In genomic region chr5:72269652-72270051, GRCm38 (mm10) we compare ENCODE assay signal across 9 mouse cellular contexts.
DNase-seq lines count a peak whose midpoint lies in the region; TF ChIP-seq lines count a peak whose summit lies in the region.
"Had no signal": no experiment of that assay in that cellular context is flagged by ENCODE, and none has a peak within 500 bp of the region (broad histone marks: within the 10 kb centered on the region; RNA-seq: fewer than 3 reads in every experiment).

No protein-coding gene starts in this region.

- H3K27ac ChIP-seq in cerebellum, adult 2 months (ENCODE audit: insufficient read depth, low read length), result no peak overlapping the region
- no peak overlapping the region for H3K27ac ChIP-seq in ES-E14 (ENCODE audit: insufficient read depth, low read depth, low read length, poor library complexity, severe bottlenecking)
- no peak overlapping the region for H3K27ac ChIP-seq in olfactory bulb, adult 2 months (ENCODE audit: insufficient read depth, low read depth, low read length)
- H3K27ac ChIP-seq: limb, embryonic 15.5 days had no signal

- peaks cover 4% of the 10 kb centered on the region for H3K36me3 ChIP-seq in ES-E14 (ENCODE audit: control insufficient read depth, insufficient read depth, low read length, poor library complexity, severe bottlenecking)

- TF ChIP-seq CTCF in cerebellum, adult 2 months (IDR thresholded peaks at IDR 0.05; ENCODE audit: borderline replicate concordance, insufficient read depth, low read depth, low read length), result peak; percentile 37; the same call in 1 of the 2 replicates
- peak; percentile 36; the same call in 1 of the 2 replicates for TF ChIP-seq CTCF in olfactory bulb, adult 2 months (IDR thresholded peaks at IDR 0.05; ENCODE audit: insufficient read depth, low read depth, low read length)

- H3K9ac ChIP-seq in ES-E14 (ENCODE audit: insufficient read depth, low read depth, low read length, poor library complexity, severe bottlenecking), result no peak overlapping the region
- H3K9ac ChIP-seq: limb, embryonic 15.5 days had no signal

- TF ChIP-seq POLR2A in cerebellum, adult 2 months (IDR thresholded peaks at IDR 0.05; ENCODE audit: borderline replicate concordance, insufficient read depth, low read length), result no peak
- TF ChIP-seq POLR2A in olfactory bulb, adult 2 months (IDR thresholded peaks at IDR 0.05; ENCODE audit: insufficient read depth, low read depth, low read length), result no peak

- WGBS in cerebellum, adult 2 months, result 46% methylated on average over 8 of the region's 8 CpGs
- 43% methylated on average over 8 of the region's 8 CpGs for WGBS in olfactory bulb, adult 2 months

- H3K4me1 ChIP-seq in cerebellum, adult 2 months (ENCODE audit: control insufficient read depth, insufficient read depth, low read length), result peaks cover 6% of the 10 kb centered on the region; the same call in 1 of the 2 replicates
- no peaks in the 10 kb centered on the region for H3K4me1 ChIP-seq in ES-E14 (ENCODE audit: control insufficient read depth in 2 of 2, insufficient read depth in 2 of 2, low read length in 2 of 2, poor library complexity in 1 of 2)
- no peaks in the 10 kb centered on the region for H3K4me1 ChIP-seq in olfactory bulb, adult 2 months (ENCODE audit: control insufficient read depth, insufficient read depth, low read length)
- H3K4me1 ChIP-seq: limb, embryonic 15.5 days had no signal

- no peaks in the 10 kb centered on the region for H3K9me3 ChIP-seq in ES-E14 (ENCODE audit: control insufficient read depth, insufficient read depth, low read depth, low read length)
- H3K9me3 ChIP-seq: limb, embryonic 15.5 days had no signal

- H3K4me3 ChIP-seq in cerebellum, adult 2 months (replicated peaks; ENCODE audit: insufficient read depth, low read depth, low read length), result no peak overlapping the region
- H3K4me3 ChIP-seq in ES-E14 (ENCODE audit: insufficient read depth in 1 of 2, low read depth in 1 of 2, low read length in 2 of 2, poor library complexity in 1 of 2, severe bottlenecking in 1 of 2), result no peak overlapping the region
- no peak overlapping the region for H3K4me3 ChIP-seq in olfactory bulb, adult 2 months (ENCODE audit: insufficient read depth, low read depth, low read length)
- H3K4me3 ChIP-seq: limb, embryonic 15.5 days had no signal

- no peaks in the 10 kb centered on the region for H3K27me3 ChIP-seq in cerebellum, adult 2 months (ENCODE audit: control insufficient read depth, insufficient read depth, low read length)
- H3K27me3 ChIP-seq: limb, embryonic 15.5 days had no signal

- peak in 1 of 2 experiments; percentile 19 for DNase-seq in cerebellum, adult 2 months
- no peak for DNase-seq in cerebellum, adult 8-10 months
- peak; percentile 38 for DNase-seq in layer of hippocampus, adult 11-12 months (ENCODE audit: low spot score)
- DNase-seq in layer of hippocampus, adult 8-10 months (ENCODE audit: low spot score in 2 of 2), result no peak
- peak; percentile 21 for DNase-seq in ES-E14 (ENCODE audit: low read depth, low spot score)
- DNase-seq in embryo, embryonic 9.5 days (ENCODE audit: extremely low spot score), result peak; percentile 23
- DNase-seq in spleen, postnatal 10 days (ENCODE audit: low spot score in 2 of 2), result no peak

- in situ Hi-C loops in ES-E14 (cut with MboI; ENCODE audit: low sequenced_read_pairs in 2 of 2, unreplicated experiment in 2 of 2), result loop anchor here in 1 of 2 experiments (10.0 kb wide), 1 partner anchor 95 kb away; no protein-coding TSS in a partner anchor

TF ChIP-seq in ES-E14, 5 proteins besides CTCF, POLR2A, EP300 and RAD21:
- TF ChIP-seq ZC3H11A (IDR thresholded peaks at IDR 0.05; ENCODE audit: borderline replicate concordance, low read depth, low read length), result peak; percentile 50; the same call in 1 of the 2 replicates
- no peak for TF ChIP-seq HCFC1 (IDR thresholded peaks at IDR 0.05; ENCODE audit: borderline replicate concordance, insufficient read depth, low read length)
- TF ChIP-seq MAFK (IDR thresholded peaks at IDR 0.05; ENCODE audit: insufficient read depth, low read depth, low read length), result no peak
- TF ChIP-seq CHD2 (IDR thresholded peaks at IDR 0.05; ENCODE audit: low read depth, low read length), result no peak
- TF ChIP-seq ZNF384 (IDR thresholded peaks at IDR 0.05; ENCODE audit: low read depth, low read length), result peak; percentile 60; the same call in 1 of the 2 replicates
TF ChIP-seq in ES-E14: peak in this region for 2.

Comparison
In these comparisons a context has a peak if more than half of its experiments do, and no peak if none do; other contexts are left out.
1. DNase-seq: peak in layer of hippocampus, adult 11-12 months (single experiment), ES-E14 (single experiment) and embryo, embryonic 9.5 days (single experiment); none in cerebellum, adult 8-10 months (single experiment), layer of hippocampus, adult 8-10 months (0 of 2) and spleen, postnatal 10 days (0 of 2).